Comparison of ENCODE assay signal across 25 mouse cellular contexts in genomic region chr17:46558151-46558550, GRCm38 (mm10). TPM values are rescaled to one million over a fixed set of nuclear protein-coding genes. Genes with fewer than 3 reads are reported as not detected.
DNase-seq lines count a peak whose midpoint lies in the region; ATAC-seq and TF ChIP-seq lines count a peak whose summit lies in the region.
"Had no signal": no experiment of that assay in that cellular context is flagged by ENCODE, and none has a peak within 500 bp of the region (broad histone marks: within the 10 kb centered on the region; RNA-seq: fewer than 3 reads in every experiment).

No protein-coding gene starts in this region.

- H3K4me2 ChIP-seq in lung, embryonic 15.5 days: no peak overlapping the region
- H3K4me2 ChIP-seq in CH12.LX (ENCODE audit: insufficient read depth, low read depth, poor library complexity, severe bottlenecking): no peak overlapping the region
- H3K4me2 ChIP-seq: forebrain, embryonic 13.5 days; hindbrain, embryonic 12.5 days had no signal

- no peak overlapping the region for H3K4me3 ChIP-seq in heart, embryonic 10.5 days
- no peak overlapping the region for H3K4me3 ChIP-seq in lung, embryonic 15.5 days
- H3K4me3 ChIP-seq in CH12.LX (replicated peaks in 1 of 3; ENCODE audit: low read depth in 2 of 3, low read length in 2 of 3, poor library complexity in 1 of 3): no peak overlapping the region
- H3K4me3 ChIP-seq in small intestine, adult 2 months (ENCODE audit: low read depth, low read length): no peak overlapping the region
- H3K4me3 ChIP-seq: erythroblast, embryonic 14.5 days; forebrain, embryonic 13.5 days; gastrocnemius, adult 2 months; heart, adult 2 months; hindbrain, embryonic 12.5 days; hindbrain, embryonic 15.5 days had no signal

- peaks cover 20% of the 10 kb centered on the region for H3K79me2 ChIP-seq in CH12.LX (replicated peaks; ENCODE audit: control insufficient read depth, extremely low read depth, insufficient read depth, poor library complexity, severe bottlenecking)

- no peak for TF ChIP-seq POLR2A in CH12.LX (IDR thresholded peaks at IDR 0.05; ENCODE audit: low read depth, low read length)
- no peak for TF ChIP-seq POLR2A in small intestine, adult 2 months (IDR thresholded peaks at IDR 0.05; ENCODE audit: low read depth, low read length)

- H3K27me3 ChIP-seq in heart, embryonic 10.5 days (ENCODE audit: insufficient read depth, poor library complexity, severe bottlenecking): no peaks in the 10 kb centered on the region
- H3K27me3 ChIP-seq in lung, embryonic 15.5 days: no peaks in the 10 kb centered on the region
- no peaks in the 10 kb centered on the region for H3K27me3 ChIP-seq in CH12.LX (replicated peaks)
- no peaks in the 10 kb centered on the region for H3K27me3 ChIP-seq in small intestine, adult 2 months (ENCODE audit: control insufficient read depth, insufficient read depth, low read length)
- H3K27me3 ChIP-seq: embryonic facial prominence, embryonic 13.5 days; forebrain, embryonic 13.5 days; hindbrain, embryonic 12.5 days; hindbrain, embryonic 15.5 days had no signal

- dilution Hi-C loops in CH12.LX (cut with MboI; ENCODE audit: extremely low pct_ligation_motif_present, extremely low pct_unique_long_range_greater_than_20kb, low sequenced_read_pairs): no loop called here

- H3K4me1 ChIP-seq in heart, embryonic 10.5 days: peaks cover 28% of the 10 kb centered on the region
- peaks cover 29% of the 10 kb centered on the region for H3K4me1 ChIP-seq in lung, embryonic 15.5 days
- peaks cover 13 to 28% of the 10 kb centered on the region in 2 experiments for H3K4me1 ChIP-seq in CH12.LX (ENCODE audit: control insufficient read depth in 1 of 2, insufficient read depth in 2 of 2)
- peaks cover 9% of the 10 kb centered on the region for H3K4me1 ChIP-seq in small intestine, adult 2 months (ENCODE audit: control insufficient read depth, insufficient read depth, insufficient read length, low read length)

- TF ChIP-seq RAD21 in CH12.LX (IDR thresholded peaks at IDR 0.05; ENCODE audit: low read depth, low read length): no peak

- WGBS in heart, embryonic 10.5 days: 75% methylated on average over 5 of the region's 5 CpGs
- WGBS in lung, embryonic 15.5 days: 87% methylated on average over 5 of the region's 5 CpGs
- WGBS in small intestine, adult 2 months: 87% methylated on average over 5 of the region's 5 CpGs

- in situ Hi-C loops in CH12.LX (cut with MboI; ENCODE audit: low pct_ligation_motif_present, low pct_unique_long_range_greater_than_20kb, low sequenced_read_pairs): no loop called here

- no peak for DNase-seq in heart, embryonic 10.5 days (ENCODE audit: low spot score)
- no peak for DNase-seq in heart, adult 11 months
- no peak for DNase-seq in lung, postnatal 36 days
- peak; percentile 25 for DNase-seq in CH12.LX (ENCODE audit: extremely low read depth)
- DNase-seq in gastrocnemius, adult 18-20 months (ENCODE audit: low spot score): no peak
- DNase-seq: adrenal gland, postnatal 10 days; adrenal gland, postnatal 36 days; cerebellum, adult 18-20 months; cerebellum, adult 9-11 months; cerebellum, postnatal 36 days; embryo, embryonic 11 days; gastrocnemius, adult 2 months; gastrocnemius, postnatal 14 days; heart, adult 2 months had no signal

- no peaks in the 10 kb centered on the region for H3K9me3 ChIP-seq in heart, embryonic 10.5 days
- no peaks in the 10 kb centered on the region for H3K9me3 ChIP-seq in lung, embryonic 15.5 days
- no peaks in the 10 kb centered on the region for H3K9me3 ChIP-seq in CH12.LX (replicated peaks; ENCODE audit: low read length)
- H3K9me3 ChIP-seq: embryonic facial prominence, embryonic 10.5 days; embryonic facial prominence, embryonic 13.5 days; forebrain, embryonic 13.5 days; hindbrain, embryonic 12.5 days; hindbrain, embryonic 15.5 days had no signal

- TF ChIP-seq EP300 in CH12.LX (IDR thresholded peaks at IDR 0.05; ENCODE audit: low read length): 0 out of 2 replicates have a peak, but pooled peaks have one; percentile 12

- peak overlapping the region; percentile 99; the same call in 1 of the 2 replicates for H3K27ac ChIP-seq in heart, embryonic 10.5 days
- peak overlapping the region; percentile 97; the same call in 1 of the 2 replicates for H3K27ac ChIP-seq in lung, embryonic 15.5 days
- no peak overlapping the region for H3K27ac ChIP-seq in CH12.LX (ENCODE audit: insufficient read depth, low read depth)
- peak overlapping the region; percentile 31; the same call in 1 of the 2 replicates for H3K27ac ChIP-seq in small intestine, adult 2 months (ENCODE audit: insufficient read depth, low read depth, low read length)
- H3K27ac ChIP-seq: forebrain, embryonic 13.5 days; gastrocnemius, adult 2 months; heart, adult 2 months; hindbrain, embryonic 12.5 days; hindbrain, embryonic 15.5 days had no signal

- no peak overlapping the region for H3K9ac ChIP-seq in lung, embryonic 15.5 days
- H3K9ac ChIP-seq in CH12.LX (ENCODE audit: insufficient read depth, low read depth): no peak overlapping the region
- H3K9ac ChIP-seq: embryonic facial prominence, embryonic 13.5 days; forebrain, embryonic 13.5 days; hindbrain, embryonic 12.5 days; hindbrain, embryonic 15.5 days had no signal

- no peak for ATAC-seq in lung, embryonic 15.5 days (ENCODE audit: borderline replicate concordance, extremely low read depth, low FRiP score, low TSS enrichment)
- ATAC-seq: CD4-positive, CD25-positive, alpha-beta regulatory T cell, adult 4 months; forebrain, embryonic 13.5 days; forebrain, embryonic 16.5 days; intestine, postnatal 0 days had no signal

- no peaks in the 10 kb centered on the region for H3K36me3 ChIP-seq in heart, embryonic 10.5 days
- H3K36me3 ChIP-seq in lung, embryonic 15.5 days: no peaks in the 10 kb centered on the region
- H3K36me3 ChIP-seq in CH12.LX (replicated peaks in 1 of 2; ENCODE audit: control insufficient read depth in 1 of 2, insufficient read depth in 1 of 2, low read length in 1 of 2): peaks cover 0 to 7% of the 10 kb centered on the region in 2 experiments
- no peaks in the 10 kb centered on the region for H3K36me3 ChIP-seq in small intestine, adult 2 months (ENCODE audit: control insufficient read depth, insufficient read depth, low read length)
- H3K36me3 ChIP-seq: hindbrain, embryonic 12.5 days; hindbrain, embryonic 15.5 days had no signal

- TF ChIP-seq CTCF in CH12.LX (conservative IDR thresholded peaks at IDR 0.05 in 1 of 2, IDR thresholded peaks at IDR 0.05 in 1 of 2; ENCODE audit: low read depth in 2 of 2, low read length in 2 of 2): no peak
- no peak for TF ChIP-seq CTCF in small intestine, adult 2 months (IDR thresholded peaks at IDR 0.05; ENCODE audit: extremely low read depth, insufficient read length, insufficient replicate concordance, low read depth, low read length)

TF ChIP-seq in CH12.LX, 34 proteins besides CTCF, POLR2A, EP300 and RAD21:
- no peak for TF ChIP-seq JUND (conservative IDR thresholded peaks at IDR 0.05; ENCODE audit: low read depth, low read length)
- TF ChIP-seq ETS1 (conservative IDR thresholded peaks at IDR 0.05; ENCODE audit: low read depth, low read length): 0 out of 2 replicates have a peak, but pooled peaks have one; percentile 8
- 0 out of 2 replicates have a peak, but pooled peaks have one; percentile 5 for TF ChIP-seq BHLHE40 (IDR thresholded peaks at IDR 0.05; ENCODE audit: low read depth, low read length)

RNA-seq across cellular contexts. Expression of gene Srf, which starts 2.2 kb away (rescaled TPM):
- 10.9 and 15.7 TPM in 2 replicates for polyA plus RNA-seq in heart, embryonic 10.5 days (2016; fragmentation: Nextera tagmentation; extraction: Ambion mirVana)
- 10.4 and 10.7 TPM in 2 replicates for polyA plus RNA-seq in lung, embryonic 15.5 days (2015; fragmentation: Nextera tagmentation; extraction: Ambion mirVana)
- total RNA-seq in CH12.LX (2012; rRNA removed): 38.2 and 48.1 TPM in 2 replicates
- total RNA-seq in CH12.LX (2014; rRNA removed): 40.8 and 54.5 TPM in 2 replicates
- 60.1 and 81.6 TPM in 2 replicates for polyA plus RNA-seq in CH12.LX (2012; ENCODE audit: insufficient read length, low read depth)
- polyA plus RNA-seq in small intestine, adult 2 months (2012; rRNA removed): 103 and 183 TPM in 2 replicates
- 10 to 100 TPM; 80.0 to 87.2 TPM for total RNA-seq in gastrocnemius, adult 18-20 months (2021)

RNA-seq across cellular contexts. Expression of gene Cul9, which starts 12.0 kb away (rescaled TPM):
- polyA plus RNA-seq in heart, embryonic 10.5 days (2016; fragmentation: Nextera tagmentation; extraction: Ambion mirVana): 4.8 and 5.3 TPM in 2 replicates
- polyA plus RNA-seq in lung, embryonic 15.5 days (2015; fragmentation: Nextera tagmentation; extraction: Ambion mirVana): 2.9 and 3.4 TPM in 2 replicates
- total RNA-seq in CH12.LX (2012; rRNA removed) (0.08 TPM in 2 replicates), CH12.LX (2014; rRNA removed) (0.05 TPM in 1 of 2 replicates, not detected in the other)
- polyA plus RNA-seq in CH12.LX (2012; ENCODE audit: insufficient read length, low read depth): 0.27 and 0.65 TPM in 2 replicates
- 5.0 and 5.8 TPM in 2 replicates for polyA plus RNA-seq in small intestine, adult 2 months (2012; rRNA removed)
- 10 to 100 TPM; 13.6 to 14.4 TPM for total RNA-seq in gastrocnemius, adult 18-20 months (2021)
